Mouse (Mus musculus): ENCODE results near the gene Prkar2a. TPM values are rescaled to one million over a fixed set of nuclear protein-coding genes. Genes with fewer than 3 reads are reported as not detected.
A peak's percentile ranks its signal among the peaks of the same experiment; 100 is the strongest.

The Prkar2a gene
- polyA plus RNA-seq, 2 experiments: 18.5 to 33.6 TPM

GRCm38 (mm10) chr9:108689993-108690392, 879 bp downstream of the Prkar2a start:
- H3K27ac ChIP-seq (replicated peaks; ENCODE audit: low read depth, low read length): no peak overlapping the region
- TF ChIP-seq POLR2A (IDR thresholded peaks at IDR 0.05; ENCODE audit: borderline replicate concordance, extremely low read depth, insufficient read depth, insufficient read length): no peak

GRCm38 (mm10) chr9:108690914-108691313, 1.8 kb downstream of the Prkar2a start:
- 90% methylated on average over 6 of the region's 6 CpGs for WGBS
- no peak for TF ChIP-seq POLR2A (IDR thresholded peaks at IDR 0.05; ENCODE audit: borderline replicate concordance, extremely low read depth, insufficient read depth, insufficient read length)

More at GRCm38 (mm10) chr9:108689993-108690392, 879 bp downstream of the Prkar2a start:
- Histone ChIP-seq H3K36me3 (ENCODE audit: control insufficient read depth, insufficient read depth, low read length) (no peaks in the 10 kb centered on the region), H3K4me1 (ENCODE audit: control insufficient read depth, insufficient read depth, low read length) (peaks cover 19% of the 10 kb centered on the region), H3K9me3 (ENCODE audit: control insufficient read depth, low read length) (no peaks in the 10 kb centered on the region), H3K27me3 (ENCODE audit: control insufficient read depth, insufficient read depth, low read length) (no peaks in the 10 kb centered on the region), H3K4me2 (replicated peaks; ENCODE audit: low read depth, low read length, severe bottlenecking) (no peak overlapping the region), H3K4me3 (replicated peaks; ENCODE audit: low read length) (no peak overlapping the region), H3K9ac (ENCODE audit: low read depth, low read length, severe bottlenecking) (no peak overlapping the region)
- WGBS: 93% methylated on average over 1 of the region's 1 CpGs
- ATAC-seq (ENCODE audit: low FRiP score, low read depth): no peak
- DNase-seq (ENCODE audit: low spot score): no peak

GRCm38 (mm10) chr9:108691371-108691770, 2.3 kb downstream of the Prkar2a start:
- Histone ChIP-seq H3K36me3 (ENCODE audit: control insufficient read depth, insufficient read depth, low read length) (no peaks in the 10 kb centered on the region), H3K9ac (ENCODE audit: low read depth, low read length, severe bottlenecking) (peak overlapping the region; percentile 82), H3K4me3 (replicated peaks; ENCODE audit: low read length) (peak overlapping the region; percentile 82), H3K27me3 (ENCODE audit: control insufficient read depth, insufficient read depth, low read length) (no peaks in the 10 kb centered on the region), H3K4me2 (replicated peaks; ENCODE audit: low read depth, low read length, severe bottlenecking) (peak overlapping the region; percentile 89), H3K27ac (replicated peaks; ENCODE audit: low read depth, low read length) (no peak overlapping the region), H3K4me1 (ENCODE audit: control insufficient read depth, insufficient read depth, low read length) (peaks cover 19% of the 10 kb centered on the region), H3K9me3 (ENCODE audit: control insufficient read depth, low read length) (no peaks in the 10 kb centered on the region)
- ATAC-seq (ENCODE audit: low FRiP score, low read depth) (peak; percentile 2; the same call in 1 of the 2 replicates), DNase-seq (ENCODE audit: low spot score) (no peak)
- WGBS: 76% methylated on average over 8 of the region's 8 CpGs
- TF ChIP-seq POLR2A (IDR thresholded peaks at IDR 0.05; ENCODE audit: borderline replicate concordance, extremely low read depth, insufficient read depth, insufficient read length): no peak

More at GRCm38 (mm10) chr9:108690914-108691313, 1.8 kb downstream of the Prkar2a start:
- Histone ChIP-seq H3K4me3 (replicated peaks; ENCODE audit: low read length) (no peak overlapping the region), H3K4me2 (replicated peaks; ENCODE audit: low read depth, low read length, severe bottlenecking) (no peak overlapping the region), H3K9ac (ENCODE audit: low read depth, low read length, severe bottlenecking) (no peak overlapping the region), H3K36me3 (ENCODE audit: control insufficient read depth, insufficient read depth, low read length) (no peaks in the 10 kb centered on the region), H3K27ac (replicated peaks; ENCODE audit: low read depth, low read length) (no peak overlapping the region), H3K27me3 (ENCODE audit: control insufficient read depth, insufficient read depth, low read length) (no peaks in the 10 kb centered on the region), H3K9me3 (ENCODE audit: control insufficient read depth, low read length) (no peaks in the 10 kb centered on the region), H3K4me1 (ENCODE audit: control insufficient read depth, insufficient read depth, low read length) (peaks cover 19% of the 10 kb centered on the region)
- no peak for DNase-seq (ENCODE audit: low spot score)
- ATAC-seq (ENCODE audit: low FRiP score, low read depth): no peak

GRCm38 (mm10) chr9:108691846-108692225, 2.7 kb downstream of the Prkar2a start:
- peak; percentile 79; the same call in 1 of the 2 replicates for TF ChIP-seq POLR2A (IDR thresholded peaks at IDR 0.05; ENCODE audit: borderline replicate concordance, extremely low read depth, insufficient read depth, insufficient read length)
- ATAC-seq (ENCODE audit: low FRiP score, low read depth): peak; percentile 88
- WGBS: under 1% methylated on average over 42 of the region's 42 CpGs

GRCm38 (mm10) chr9:108692226-108693041, 3.3 kb downstream of the Prkar2a start:
- Histone ChIP-seq H3K4me3 (replicated peaks; ENCODE audit: low read length) (peak overlapping the region; percentile 82), H3K4me1 (ENCODE audit: control insufficient read depth, insufficient read depth, low read length) (peaks cover 19% of the 10 kb centered on the region), H3K9me3 (ENCODE audit: control insufficient read depth, low read length) (no peaks in the 10 kb centered on the region), H3K9ac (ENCODE audit: low read depth, low read length, severe bottlenecking) (peak overlapping the region; percentile 82), H3K4me2 (replicated peaks; ENCODE audit: low read depth, low read length, severe bottlenecking) (peak overlapping the region; percentile 89), H3K27ac (replicated peaks; ENCODE audit: low read depth, low read length) (0 out of 2 replicates have a peak overlapping the region, but pooled peaks have one; percentile 48), H3K36me3 (ENCODE audit: control insufficient read depth, insufficient read depth, low read length) (no peaks in the 10 kb centered on the region), H3K27me3 (ENCODE audit: control insufficient read depth, insufficient read depth, low read length) (no peaks in the 10 kb centered on the region)
- peak; percentile 54 for ATAC-seq (ENCODE audit: low FRiP score, low read depth)
- under 1% methylated on average over 69 of the region's 92 CpGs for WGBS
- TF ChIP-seq POLR2A (IDR thresholded peaks at IDR 0.05; ENCODE audit: borderline replicate concordance, extremely low read depth, insufficient read depth, insufficient read length): no peak
- DNase-seq (ENCODE audit: low spot score): peak; percentile 63

More at GRCm38 (mm10) chr9:108691846-108692225, 2.7 kb downstream of the Prkar2a start:
- peak; percentile 82 for DNase-seq (ENCODE audit: low spot score)
- Histone ChIP-seq H3K9ac (ENCODE audit: low read depth, low read length, severe bottlenecking) (peak overlapping the region; percentile 82), H3K4me1 (ENCODE audit: control insufficient read depth, insufficient read depth, low read length) (peaks cover 19% of the 10 kb centered on the region), H3K27ac (replicated peaks; ENCODE audit: low read depth, low read length) (peak overlapping the region; percentile 48; the same call in 1 of the 2 replicates), H3K4me3 (replicated peaks; ENCODE audit: low read length) (peak overlapping the region; percentile 82), H3K4me2 (replicated peaks; ENCODE audit: low read depth, low read length, severe bottlenecking) (peak overlapping the region; percentile 89), H3K36me3 (ENCODE audit: control insufficient read depth, insufficient read depth, low read length) (no peaks in the 10 kb centered on the region), H3K9me3 (ENCODE audit: control insufficient read depth, low read length) (no peaks in the 10 kb centered on the region), H3K27me3 (ENCODE audit: control insufficient read depth, insufficient read depth, low read length) (no peaks in the 10 kb centered on the region)
